Mouse (Mus musculus): ENCODE results near the gene Stxbp1. TPM values are rescaled to one million over a fixed set of nuclear protein-coding genes. Genes with fewer than 3 reads are reported as not detected.
A peak's percentile ranks its signal among the peaks of the same experiment; 100 is the strongest.

Stxbp1 gene
- polyA plus RNA-seq, 1 experiment from 2014 or later: 26.8 TPM

GRCm38 (mm10) chr2:32784048-32784681 is 62.9 kb downstream of the Stxbp1 start, which contains the start of gene Cfap157:
Gene Cfap157 (minus strand): TSS chr2:32784428.
- Histone ChIP-seq H3K4me1 (ENCODE audit: control insufficient read depth, insufficient read depth, low read length) (no peaks in the 10 kb centered on the region), H3K36me3 (ENCODE audit: control insufficient read depth, insufficient read depth, low read length) (no peaks in the 10 kb centered on the region), H3K4me3 (ENCODE audit: low read depth, low read length) (no peak within 1 kb of the TSS), H3K4me2 (ENCODE audit: low read depth, low read length) (no peak within 1 kb of the TSS), H3K27me3 (replicated peaks; ENCODE audit: control insufficient read depth, insufficient read depth, low read length) (no peaks in the 10 kb centered on the region), H3K9me3 (ENCODE audit: control insufficient read depth, low read length) (no peaks in the 10 kb centered on the region), H3K27ac (replicated peaks; ENCODE audit: low read depth, low read length) (no peak within 1 kb of the TSS; the same call in 1 of the 2 replicates), H3K9ac (ENCODE audit: low read depth, low read length) (no peak within 1 kb of the TSS)
- ATAC-seq (ENCODE audit: low read depth): no peak
- WGBS: 56% methylated on average over 4 of the region's 4 CpGs
- peak; percentile 40 for DNase-seq (ENCODE audit: low spot score)

DNA sequence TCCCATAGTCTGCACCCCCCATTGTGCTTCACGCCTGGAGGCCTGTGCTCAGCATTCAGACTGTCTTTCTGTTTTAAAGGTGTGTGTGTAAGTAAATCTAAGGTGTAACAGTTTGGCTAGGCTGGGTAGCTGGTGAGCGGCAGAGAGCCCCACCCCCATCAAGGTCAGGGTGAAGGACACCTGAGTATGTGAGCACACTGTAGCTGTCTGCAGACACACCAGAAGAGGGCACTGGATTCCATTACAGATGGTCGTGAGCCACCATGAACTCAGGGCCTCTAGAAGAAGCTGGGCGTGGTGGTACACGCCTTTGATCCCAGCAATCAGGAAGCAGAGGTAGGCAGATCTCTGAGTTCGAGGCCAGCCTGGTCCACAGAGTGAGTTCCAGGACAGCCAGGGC is 65.3 kb downstream of the Stxbp1 start:
- DNase-seq (ENCODE audit: low spot score) (no peak), ATAC-seq (ENCODE audit: low read depth) (no peak)
- H3K4me3 ChIP-seq (ENCODE audit: low read depth, low read length): no peak overlapping the region
- WGBS: 80% methylated on average over 6 of the region's 6 CpGs
- H3K9me3 ChIP-seq (ENCODE audit: control insufficient read depth, low read length): no peaks in the 10 kb centered on the region
- no peak overlapping the region for H3K4me2 ChIP-seq (ENCODE audit: low read depth, low read length)
- H3K27me3 ChIP-seq (replicated peaks; ENCODE audit: control insufficient read depth, insufficient read depth, low read length): no peaks in the 10 kb centered on the region
- no peak overlapping the region for H3K27ac ChIP-seq (replicated peaks; ENCODE audit: low read depth, low read length)
- no peak overlapping the region for H3K9ac ChIP-seq (ENCODE audit: low read depth, low read length)
- H3K4me1 ChIP-seq (ENCODE audit: control insufficient read depth, insufficient read depth, low read length): no peaks in the 10 kb centered on the region
- H3K36me3 ChIP-seq (ENCODE audit: control insufficient read depth, insufficient read depth, low read length): no peaks in the 10 kb centered on the region; the same call in 1 of the 2 replicates

- no peaks in the 10 kb centered on the region for H3K9me3 ChIP-seq (ENCODE audit: control insufficient read depth, low read length)
- H3K36me3 ChIP-seq (ENCODE audit: control insufficient read depth, insufficient read depth, low read length): no peaks in the 10 kb centered on the region; the same call in 1 of the 2 replicates
- ATAC-seq (ENCODE audit: low read depth): no peak
- no peak overlapping the region for H3K27ac ChIP-seq (replicated peaks; ENCODE audit: low read depth, low read length)
- H3K4me3 ChIP-seq (ENCODE audit: low read depth, low read length): no peak overlapping the region
- no peaks in the 10 kb centered on the region for H3K27me3 ChIP-seq (replicated peaks; ENCODE audit: control insufficient read depth, insufficient read depth, low read length)
- 87% methylated on average over 6 of the region's 6 CpGs for WGBS
- H3K4me2 ChIP-seq (ENCODE audit: low read depth, low read length): no peak overlapping the region
- no peak for DNase-seq (ENCODE audit: low spot score)
- H3K9ac ChIP-seq (ENCODE audit: low read depth, low read length): no peak overlapping the region
- H3K4me1 ChIP-seq (ENCODE audit: control insufficient read depth, insufficient read depth, low read length): peaks cover 8% of the 10 kb centered on the region
Measured at GRCm38 (mm10) chr2:32779714-32780113, 67.3 kb downstream of the Stxbp1 start.

GRCm38 (mm10) chr2:32779131-32779530 is 67.9 kb downstream of the Stxbp1 start:
- no peak for ATAC-seq (ENCODE audit: low read depth)
- H3K4me1 ChIP-seq (ENCODE audit: control insufficient read depth, insufficient read depth, low read length): peaks cover 8% of the 10 kb centered on the region
- no peaks in the 10 kb centered on the region for H3K27me3 ChIP-seq (replicated peaks; ENCODE audit: control insufficient read depth, insufficient read depth, low read length)
- no peak overlapping the region for H3K27ac ChIP-seq (replicated peaks; ENCODE audit: low read depth, low read length)
- 22% methylated on average over 8 of the region's 8 CpGs for WGBS
- no peaks in the 10 kb centered on the region for H3K9me3 ChIP-seq (ENCODE audit: control insufficient read depth, low read length)
- H3K9ac ChIP-seq (ENCODE audit: low read depth, low read length): no peak overlapping the region
- no peak overlapping the region for H3K4me3 ChIP-seq (ENCODE audit: low read depth, low read length)
- peak; percentile 44 for DNase-seq (ENCODE audit: low spot score)
- H3K36me3 ChIP-seq (ENCODE audit: control insufficient read depth, insufficient read depth, low read length): no peaks in the 10 kb centered on the region; the same call in 1 of the 2 replicates
- no peak overlapping the region for H3K4me2 ChIP-seq (ENCODE audit: low read depth, low read length)

GRCm38 (mm10) chr2:32778081-32778480 is 69.0 kb downstream of the Stxbp1 start:
- Histone ChIP-seq H3K4me1 (ENCODE audit: control insufficient read depth, insufficient read depth, low read length) (peaks cover 8% of the 10 kb centered on the region), H3K27ac (replicated peaks; ENCODE audit: low read depth, low read length) (no peak overlapping the region), H3K4me3 (ENCODE audit: low read depth, low read length) (no peak overlapping the region), H3K27me3 (replicated peaks; ENCODE audit: control insufficient read depth, insufficient read depth, low read length) (no peaks in the 10 kb centered on the region), H3K9ac (ENCODE audit: low read depth, low read length) (no peak overlapping the region), H3K4me2 (ENCODE audit: low read depth, low read length) (no peak overlapping the region), H3K36me3 (ENCODE audit: control insufficient read depth, insufficient read depth, low read length) (no peaks in the 10 kb centered on the region; the same call in 1 of the 2 replicates), H3K9me3 (ENCODE audit: control insufficient read depth, low read length) (no peaks in the 10 kb centered on the region)
- no peak for DNase-seq (ENCODE audit: low spot score)
- ATAC-seq (ENCODE audit: low read depth): no peak
- WGBS: 80% methylated on average over 6 of the region's 6 CpGs

DNA sequence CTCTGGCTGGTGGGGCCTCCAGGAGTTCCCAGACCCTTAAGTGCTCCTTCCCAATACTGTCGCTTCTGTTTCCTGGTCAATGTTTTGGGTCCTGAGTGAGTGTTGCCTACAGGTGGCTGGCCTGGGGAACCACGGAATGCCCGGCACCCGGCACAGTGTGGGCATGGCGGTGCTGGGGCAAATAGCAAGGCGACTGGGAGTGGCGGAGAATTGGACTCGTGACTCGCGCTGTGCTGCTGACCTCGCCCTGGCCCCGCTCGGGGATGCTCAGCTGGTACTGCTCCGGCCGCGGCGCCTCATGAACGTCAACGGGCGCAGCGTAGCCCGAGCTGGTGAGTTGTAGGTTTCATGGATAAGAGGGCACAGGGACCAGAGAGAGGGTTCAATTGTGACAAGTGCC is 70.9 kb downstream of the Stxbp1 start:
- H3K9ac ChIP-seq (ENCODE audit: low read depth, low read length): peak overlapping the region; percentile 58
- H3K36me3 ChIP-seq (ENCODE audit: control insufficient read depth, insufficient read depth, low read length): no peaks in the 10 kb centered on the region; the same call in 1 of the 2 replicates
- H3K27ac ChIP-seq (replicated peaks; ENCODE audit: low read depth, low read length): no peak overlapping the region
- WGBS: 21% methylated on average over 22 of the region's 22 CpGs
- no peak for ATAC-seq (ENCODE audit: low read depth)
- no peaks in the 10 kb centered on the region for H3K27me3 ChIP-seq (replicated peaks; ENCODE audit: control insufficient read depth, insufficient read depth, low read length)
- DNase-seq (ENCODE audit: low spot score): no peak
- H3K4me2 ChIP-seq (ENCODE audit: low read depth, low read length): peak overlapping the region; percentile 77
- no peaks in the 10 kb centered on the region for H3K9me3 ChIP-seq (ENCODE audit: control insufficient read depth, low read length)
- H3K4me3 ChIP-seq (ENCODE audit: low read depth, low read length): peak overlapping the region; percentile 50
- H3K4me1 ChIP-seq (ENCODE audit: control insufficient read depth, insufficient read depth, low read length): peaks cover 8% of the 10 kb centered on the region

DNA sequence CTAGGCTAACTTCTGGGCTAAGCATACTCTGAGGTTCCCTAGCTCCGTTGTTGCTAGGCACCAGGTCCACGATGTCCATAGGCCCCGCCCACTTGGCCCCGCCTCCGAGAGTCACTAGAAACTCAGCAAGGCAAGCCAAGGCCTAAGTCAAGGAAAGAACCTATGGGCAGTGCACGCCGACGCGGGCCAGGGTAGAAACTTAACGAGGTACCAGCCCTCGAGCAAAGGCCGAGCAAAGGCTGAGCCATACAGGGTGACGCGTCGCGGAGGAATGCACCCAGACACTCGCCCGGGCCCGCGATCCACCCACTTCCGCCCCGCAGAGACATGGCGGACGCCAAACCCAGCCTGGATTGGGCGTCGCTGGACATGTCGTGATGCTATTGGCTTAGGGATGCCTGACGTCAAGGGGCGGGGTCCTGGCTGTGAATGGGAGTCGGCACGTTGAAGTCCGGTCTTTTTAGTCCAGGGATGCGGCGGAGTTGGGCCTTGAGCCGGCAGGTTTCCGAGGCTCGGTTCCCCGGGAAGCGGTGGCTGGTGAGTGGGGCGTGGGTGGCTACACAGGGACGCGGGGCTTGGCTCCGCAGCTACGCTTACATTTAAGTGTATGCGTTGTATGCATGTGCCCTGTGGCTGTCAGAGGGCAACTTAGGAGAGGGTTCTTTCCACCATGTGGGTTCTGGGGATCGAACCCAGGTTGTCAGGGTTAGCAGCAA is 71.5 kb downstream of the Stxbp1 start, which contains the start of the genes Ttc16 and Ptrh1:
Gene Ttc16 (minus strand): TSS at position 275 of the 716 bp plus-strand sequence.
Gene Ptrh1 (plus strand): TSS at position 428 of the 716 bp plus-strand sequence.
- ATAC-seq (ENCODE audit: low read depth): peak; percentile 98
- Histone ChIP-seq H3K4me2 (ENCODE audit: low read depth, low read length) (peak within 1 kb of the TSS; percentile 77), H3K4me1 (ENCODE audit: control insufficient read depth, insufficient read depth, low read length) (peaks cover 8% of the 10 kb centered on the region), H3K36me3 (ENCODE audit: control insufficient read depth, insufficient read depth, low read length) (no peaks in the 10 kb centered on the region; the same call in 1 of the 2 replicates), H3K9ac (ENCODE audit: low read depth, low read length) (peak within 1 kb of the TSS; percentile 58), H3K27ac (replicated peaks; ENCODE audit: low read depth, low read length) (no peak within 1 kb of the TSS; the same call in 1 of the 2 replicates), H3K27me3 (replicated peaks; ENCODE audit: control insufficient read depth, insufficient read depth, low read length) (no peaks in the 10 kb centered on the region), H3K9me3 (ENCODE audit: control insufficient read depth, low read length) (no peaks in the 10 kb centered on the region), H3K4me3 (ENCODE audit: low read depth, low read length) (peak within 1 kb of the TSS; percentile 50)
- whole genome bisulfite sequencing: 0% methylated on average over 40 of the region's 46 CpGs
- DNase-seq (ENCODE audit: low spot score): peak; percentile 98

DNA sequence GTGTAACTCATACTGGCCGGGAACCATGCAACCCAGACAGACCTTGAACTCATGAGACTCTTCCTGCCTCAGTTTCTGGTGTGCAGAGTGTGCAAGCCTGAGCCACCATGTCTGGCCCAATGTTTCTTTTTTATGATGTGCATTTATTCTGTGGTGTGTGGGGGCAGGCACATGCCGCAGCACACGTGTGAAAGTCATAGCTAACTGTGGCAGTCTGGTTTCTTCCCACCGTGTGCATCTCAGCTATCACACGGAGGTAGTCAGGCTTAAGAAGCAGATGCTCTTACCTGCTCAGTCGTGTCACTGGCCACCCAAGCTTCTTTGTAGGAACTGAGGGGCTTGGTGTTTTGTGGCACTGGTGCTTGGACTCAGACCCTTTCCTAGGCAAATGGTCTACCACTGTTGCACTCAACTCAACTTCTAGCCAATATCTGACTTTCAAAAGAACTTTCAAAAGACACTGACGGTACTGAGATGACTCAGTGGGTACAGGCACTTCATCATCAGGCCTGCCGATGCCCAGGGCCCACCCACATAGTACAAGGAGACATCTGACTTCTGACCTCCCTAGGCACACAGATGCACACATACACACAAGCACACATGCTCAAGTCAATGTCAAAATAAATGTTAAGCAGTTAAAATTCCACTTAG is 74.3 kb downstream of the Stxbp1 start:
- ATAC-seq (ENCODE audit: low read depth) (no peak), DNase-seq (ENCODE audit: low spot score) (no peak)
- WGBS: 69% methylated on average over 8 of the region's 8 CpGs
- Histone ChIP-seq H3K27ac (replicated peaks; ENCODE audit: low read depth, low read length) (no peak overlapping the region), H3K36me3 (ENCODE audit: control insufficient read depth, insufficient read depth, low read length) (no peaks in the 10 kb centered on the region; the same call in 1 of the 2 replicates), H3K9ac (ENCODE audit: low read depth, low read length) (no peak overlapping the region), H3K4me3 (ENCODE audit: low read depth, low read length) (no peak overlapping the region), H3K4me2 (ENCODE audit: low read depth, low read length) (no peak overlapping the region), H3K9me3 (ENCODE audit: control insufficient read depth, low read length) (no peaks in the 10 kb centered on the region), H3K27me3 (replicated peaks; ENCODE audit: control insufficient read depth, insufficient read depth, low read length) (no peaks in the 10 kb centered on the region), H3K4me1 (ENCODE audit: control insufficient read depth, insufficient read depth, low read length) (peaks cover 12% of the 10 kb centered on the region)
